Mouse (Mus musculus): ENCODE measurements around the gene Olfr239. TPM values are rescaled to one million over a fixed set of nuclear protein-coding genes. Genes with fewer than 3 reads are reported as not detected.
"Not testable (repeated sequence)": the region's sequence is repeated elsewhere in the genome, so short reads cannot be mapped to it uniquely, and the experiment has no call there.

The Olfr239 gene
- not detected for total RNA-seq (2021)

- DNase-seq, result not testable (repeated sequence)
Measured at GRCm38 (mm10) chr17:33191002-33191401, at the start of gene Olfr239. Olfr239 (plus strand) TSS chr17:33191302.

- DNase-seq, result not testable (repeated sequence)
Measured at GRCm38 (mm10) chr17:33168147-33168546, 23.0 kb upstream of the Olfr239 start, which contains the start of gene Olfr55. Olfr55 (plus strand) TSS chr17:33168447.

GRCm38 (mm10) chr17:33221590-33221989 lies 30.5 kb downstream of the Olfr239 start, which contains the start of gene Olfr1564:
Olfr1564 (minus strand) TSS chr17:33221690.
- DNase-seq, result no peak

GRCm38 (mm10) chr17:33236646-33237045 lies 45.5 kb downstream of the Olfr239 start:
- not testable (repeated sequence) for DNase-seq

Other genes starting within 250 kb of the Olfr239 start
- 10 to 100 TPM; 23.4 to 24.1 TPM for gene Cyp4f13, start 243.9 kb upstream of the Olfr239 start, total RNA-seq (2021)
- gene Zfp472, start 225.5 kb upstream of the Olfr239 start, total RNA-seq (2021), result 1 to 10 TPM; 4.7 to 5.0 TPM
- 10 to 100 TPM; 16.8 to 17.3 TPM for gene Zfp952, start 198.2 kb upstream of the Olfr239 start, total RNA-seq (2021)
- 10 to 100 TPM; 19.7 to 24.3 TPM for gene Zfp763, start 157.9 kb upstream of the Olfr239 start, total RNA-seq (2021)
- gene 4921501E09Rik, start 123.2 kb upstream of the Olfr239 start, total RNA-seq (2021), result not detected
- 10 to 100 TPM; 17.8 to 20.2 TPM for gene Zfp563, start 102.0 kb upstream of the Olfr239 start, total RNA-seq (2021)
- gene Morc2b, start 51.6 kb upstream of the Olfr239 start, total RNA-seq (2021), result 1 to 10 TPM; 3.0 to 4.6 TPM
- not detected for gene Olfr55, start 22.9 kb upstream of the Olfr239 start, total RNA-seq (2021)
- gene Olfr1564, start 30.4 kb downstream of the Olfr239 start, total RNA-seq (2021), result 1 to 10 TPM; 1.0 to 1.3 TPM
- 10 to 100 TPM; 12.3 to 12.8 TPM for gene Zfp955a, start 63.8 kb downstream of the Olfr239 start, total RNA-seq (2021)
- gene Olfr63, start 73.4 kb downstream of the Olfr239 start, total RNA-seq (2021), result not detected
- gene Zfp955b, start 98.2 kb downstream of the Olfr239 start, total RNA-seq (2021), result 10 to 100 TPM; 31.6 to 32.6 TPM
- 10 to 100 TPM; 22.1 to 24.1 TPM for gene Zfp81, start 167.6 kb downstream of the Olfr239 start, total RNA-seq (2021)
- gene Zfp101, start 203.3 kb downstream of the Olfr239 start, total RNA-seq (2021), result 10 to 100 TPM; 11.6 to 12.5 TPM
- not detected for gene Actl9, start 241.6 kb downstream of the Olfr239 start, total RNA-seq (2021)

All from layer of hippocampus, postnatal 36 days (tissue).